Mouse (Mus musculus): ENCODE measurements at regions not wholly inside any gene's neighbourhood (a gene's known extent, or its start where the extent isn't known, plus 50 kb on each side); places are given as distances from the start of the nearest gene placed in this dataset.

DNA sequence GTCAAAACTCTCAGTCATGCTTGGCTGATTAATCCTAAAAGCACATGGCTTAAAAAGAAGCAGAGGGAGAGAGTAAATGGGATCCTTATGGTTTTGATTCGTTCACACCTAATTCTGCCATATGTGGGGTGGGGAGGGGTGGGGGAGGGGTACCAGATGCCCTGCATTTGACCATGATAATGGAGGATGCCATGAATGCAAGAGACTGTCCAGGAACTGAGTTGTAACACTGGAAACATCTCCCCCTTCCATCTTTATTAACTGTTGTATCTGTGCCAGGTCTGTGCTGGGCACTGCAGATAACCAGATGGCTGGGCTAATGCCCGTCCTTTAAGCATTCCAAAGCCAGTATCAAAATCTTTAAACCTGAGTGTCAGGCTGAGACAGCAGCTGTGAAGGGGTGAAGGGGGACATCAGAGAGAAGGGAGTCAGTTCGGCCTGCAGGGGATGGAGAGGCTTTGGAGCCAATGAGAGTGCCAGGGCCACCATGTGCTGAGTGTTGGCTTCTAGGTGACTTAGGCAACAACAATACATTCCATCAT is 169.0 kb upstream of the Usp24 start:
- intact Hi-C loops (cut with DNase I), result no loop called here
- no peak overlapping the region for H3K27ac ChIP-seq

DNA sequence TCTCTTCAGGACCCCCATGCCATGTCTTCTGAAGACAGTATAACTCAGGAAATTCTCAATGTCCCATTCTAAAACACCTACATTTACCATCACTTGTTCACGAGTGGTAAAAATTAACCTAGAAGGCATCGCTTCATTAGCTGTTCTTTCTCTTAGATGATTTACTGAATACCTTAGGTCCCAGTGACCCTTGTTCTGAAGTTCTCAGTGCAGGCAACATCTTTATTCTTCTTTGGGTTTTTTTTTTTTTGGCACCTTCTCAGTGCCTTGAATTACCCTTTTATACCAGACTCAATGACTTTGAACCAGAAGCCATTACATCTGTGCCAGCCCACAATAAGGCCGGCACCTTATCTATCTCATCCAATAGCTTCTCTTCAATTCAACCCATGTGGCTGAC is 167.1 kb upstream of the Usp24 start:
- no peak overlapping the region for H3K27ac ChIP-seq
- H3K4me3 ChIP-seq, result no peak overlapping the region
- TF ChIP-seq CTCF (IDR thresholded peaks at IDR 0.05), result no peak
- intact Hi-C loops (cut with DNase I), result no loop called here
- no peaks in the 10 kb centered on the region for H3K4me1 ChIP-seq (ENCODE audit: control insufficient read depth, insufficient read depth, low read length)
- no peaks in the 10 kb centered on the region for H3K27me3 ChIP-seq (ENCODE audit: control insufficient read depth, insufficient read depth, low read length)
- H3K36me3 ChIP-seq (ENCODE audit: control insufficient read depth, insufficient read depth, low read length), result no peaks in the 10 kb centered on the region
- no peak overlapping the region for H3K9ac ChIP-seq (ENCODE audit: low read depth, low read length)
- no peaks in the 10 kb centered on the region for H3K79me2 ChIP-seq (replicated peaks; ENCODE audit: control insufficient read depth, insufficient read depth, low read length)
- DNase-seq, result no peak
- 90% methylated on average over 3 of the region's 3 CpGs for WGBS

More for the DNA sequence above, 169.0 kb upstream of the Usp24 start:
- 61% methylated on average over 3 of the region's 3 CpGs for WGBS
- Histone ChIP-seq H3K79me2 (replicated peaks; ENCODE audit: control insufficient read depth, insufficient read depth, low read length) (no peaks in the 10 kb centered on the region), H3K9ac (ENCODE audit: low read depth, low read length) (no peak overlapping the region), H3K4me1 (ENCODE audit: control insufficient read depth, insufficient read depth, low read length) (no peaks in the 10 kb centered on the region), H3K4me3 (no peak overlapping the region), H3K27me3 (ENCODE audit: control insufficient read depth, insufficient read depth, low read length) (no peaks in the 10 kb centered on the region), H3K36me3 (ENCODE audit: control insufficient read depth, insufficient read depth, low read length) (no peaks in the 10 kb centered on the region)
- TF ChIP-seq POLR2A (IDR thresholded peaks at IDR 0.05; ENCODE audit: insufficient read depth, low read depth, low read length), result no peak
- no peak for TF ChIP-seq CTCF (IDR thresholded peaks at IDR 0.05)
- no peak for DNase-seq

DNA sequence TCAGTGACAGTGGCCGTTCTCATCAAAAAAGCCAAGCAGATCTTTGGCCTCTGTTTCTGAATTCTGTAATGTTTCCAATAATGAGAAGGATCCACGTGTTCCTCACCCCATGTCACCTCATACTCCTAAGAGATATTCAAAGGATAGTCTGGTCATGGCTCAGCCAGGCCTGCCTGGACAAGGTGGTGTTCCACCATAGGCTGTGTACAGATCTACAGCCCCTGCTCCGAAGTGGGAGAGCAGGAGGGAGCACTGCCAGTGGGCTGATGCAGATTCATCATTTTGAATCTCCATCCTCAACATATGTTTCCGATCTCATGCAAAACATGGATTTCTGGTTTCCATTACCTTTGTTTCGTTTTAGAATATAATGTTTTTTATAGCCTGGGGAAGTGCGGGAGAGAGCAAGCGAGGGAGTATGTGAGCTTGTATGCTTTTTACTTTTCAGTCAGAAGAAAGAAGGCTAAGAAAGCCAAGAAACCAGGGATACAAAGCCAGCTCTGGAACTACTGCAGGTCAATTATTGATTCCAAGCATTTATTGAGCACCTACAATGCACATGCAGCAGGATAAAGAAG is 166.5 kb upstream of the Usp24 start:
- Histone ChIP-seq H3K27me3 (ENCODE audit: control insufficient read depth, insufficient read depth, low read length) (no peaks in the 10 kb centered on the region), H3K9ac (ENCODE audit: low read depth, low read length) (no peak overlapping the region), H3K4me1 (ENCODE audit: control insufficient read depth, insufficient read depth, low read length) (no peaks in the 10 kb centered on the region), H3K36me3 (ENCODE audit: control insufficient read depth, insufficient read depth, low read length) (no peaks in the 10 kb centered on the region), H3K27ac (no peak overlapping the region), H3K4me3 (no peak overlapping the region), H3K79me2 (replicated peaks; ENCODE audit: control insufficient read depth, insufficient read depth, low read length) (no peaks in the 10 kb centered on the region)
- 88% methylated on average over 7 of the region's 7 CpGs for WGBS
- no peak for TF ChIP-seq CTCF (IDR thresholded peaks at IDR 0.05)
- no peak for TF ChIP-seq EP300 (IDR thresholded peaks at IDR 0.05; ENCODE audit: insufficient read depth, low read depth, low read length)
- no peak for TF ChIP-seq POLR2A (IDR thresholded peaks at IDR 0.05; ENCODE audit: insufficient read depth, low read depth, low read length)
- intact Hi-C loops (cut with DNase I), result no loop called here
- no peak for DNase-seq

DNA sequence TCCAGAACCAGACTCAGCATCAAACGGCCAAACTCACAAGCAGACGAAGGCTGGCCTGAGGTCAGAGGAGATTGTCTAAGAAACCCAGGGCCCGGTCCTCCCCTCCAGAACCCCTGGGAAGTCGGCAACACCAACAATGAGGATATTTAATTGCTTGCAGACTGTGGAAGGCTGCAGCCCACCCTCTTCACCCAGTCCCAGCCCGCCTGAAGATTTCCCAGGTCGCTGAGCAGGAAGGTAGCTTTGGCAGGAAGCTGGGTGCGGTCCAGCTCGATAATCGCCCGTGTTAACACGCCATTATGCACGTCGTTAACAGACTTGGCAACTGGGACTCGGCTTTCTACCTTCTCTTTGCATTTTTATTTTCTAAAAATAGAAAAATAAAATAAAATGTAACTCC is 165.2 kb upstream of the Usp24 start:
- intact Hi-C loops (cut with DNase I), result no loop called here
- Histone ChIP-seq H3K4me3 (no peak overlapping the region), H3K79me2 (replicated peaks; ENCODE audit: control insufficient read depth, insufficient read depth, low read length) (no peaks in the 10 kb centered on the region), H3K27ac (no peak overlapping the region), H3K9ac (ENCODE audit: low read depth, low read length) (no peak overlapping the region), H3K36me3 (ENCODE audit: control insufficient read depth, insufficient read depth, low read length) (no peaks in the 10 kb centered on the region), H3K27me3 (ENCODE audit: control insufficient read depth, insufficient read depth, low read length) (no peaks in the 10 kb centered on the region), H3K4me1 (ENCODE audit: control insufficient read depth, insufficient read depth, low read length) (no peaks in the 10 kb centered on the region)
- 64% methylated on average over 14 of the region's 14 CpGs for WGBS
- TF ChIP-seq EP300 (IDR thresholded peaks at IDR 0.05; ENCODE audit: insufficient read depth, low read depth, low read length) (no peak), POLR2A (IDR thresholded peaks at IDR 0.05; ENCODE audit: insufficient read depth, low read depth, low read length) (no peak), CTCF (IDR thresholded peaks at IDR 0.05) (no peak)
- no peak for DNase-seq

DNA sequence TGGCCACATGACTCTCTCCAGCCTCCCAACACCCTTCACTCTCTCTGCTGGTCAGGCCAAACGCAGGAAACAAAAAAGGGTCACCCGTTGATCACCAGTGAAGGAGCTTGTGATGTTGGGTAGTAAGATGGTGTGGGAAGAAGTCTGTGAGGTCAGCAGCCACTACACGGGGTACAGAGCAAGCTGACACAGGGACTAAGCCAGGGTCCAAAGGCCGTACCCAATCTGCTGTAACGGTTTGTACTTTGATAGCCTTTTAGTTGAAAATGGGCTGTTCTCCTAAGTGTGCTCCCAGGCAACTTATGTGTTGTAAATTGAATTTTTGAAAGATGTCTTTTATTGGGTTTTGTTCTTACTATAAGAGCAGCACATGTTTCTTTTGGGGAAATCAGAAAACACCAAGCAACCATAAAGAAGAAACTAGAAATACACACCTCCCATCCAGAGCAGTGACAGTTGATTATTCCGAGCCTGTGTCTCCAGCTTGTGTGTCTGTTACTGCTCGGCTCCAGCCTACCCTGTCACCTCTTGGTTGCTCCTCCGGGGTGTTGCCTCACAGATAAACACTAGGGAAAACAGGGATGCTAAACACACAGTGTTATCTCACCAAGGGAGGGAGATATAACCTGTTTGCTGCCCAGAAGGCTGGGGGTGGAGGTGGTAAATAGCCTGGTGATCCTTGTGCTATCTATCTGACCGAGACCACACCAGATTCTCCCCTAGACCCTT is 158.4 kb upstream of the Usp24 start:
- Histone ChIP-seq H3K9ac (ENCODE audit: low read depth, low read length) (no peak overlapping the region), H3K4me1 (ENCODE audit: control insufficient read depth, insufficient read depth, low read length) (no peaks in the 10 kb centered on the region), H3K79me2 (replicated peaks; ENCODE audit: control insufficient read depth, insufficient read depth, low read length) (no peaks in the 10 kb centered on the region), H3K27me3 (ENCODE audit: control insufficient read depth, insufficient read depth, low read length) (no peaks in the 10 kb centered on the region), H3K27ac (no peak overlapping the region), H3K4me3 (no peak overlapping the region), H3K36me3 (ENCODE audit: control insufficient read depth, insufficient read depth, low read length) (no peaks in the 10 kb centered on the region)
- intact Hi-C loops (cut with DNase I), result no loop called here
- TF ChIP-seq EP300 (IDR thresholded peaks at IDR 0.05; ENCODE audit: insufficient read depth, low read depth, low read length) (no peak), CTCF (IDR thresholded peaks at IDR 0.05) (no peak), POLR2A (IDR thresholded peaks at IDR 0.05; ENCODE audit: insufficient read depth, low read depth, low read length) (no peak)
- WGBS, result 67% methylated on average over 9 of the region's 9 CpGs
- no peak for DNase-seq

DNA sequence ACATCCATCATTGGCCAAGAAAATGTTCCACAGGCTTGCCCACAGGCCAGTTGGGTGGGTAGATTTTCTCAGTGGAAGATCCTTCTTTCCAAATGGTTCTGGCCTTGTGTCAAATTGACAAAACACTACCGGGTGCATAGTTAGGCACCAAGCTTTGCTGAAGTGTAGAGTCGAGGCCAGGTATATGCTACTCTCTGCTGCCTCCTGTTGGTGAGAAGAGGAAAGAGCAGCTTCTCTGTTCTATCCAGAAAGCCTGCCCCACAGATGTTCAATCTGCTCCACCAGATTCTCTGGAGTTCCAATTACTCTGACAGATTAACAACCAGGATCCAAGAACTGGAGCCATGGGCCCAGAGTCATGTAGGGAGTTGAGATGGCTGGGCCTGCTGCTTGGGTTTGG is 154.4 kb upstream of the Usp24 start:
- H3K27me3 ChIP-seq (ENCODE audit: control insufficient read depth, insufficient read depth, low read length), result no peaks in the 10 kb centered on the region
- no peak overlapping the region for H3K9ac ChIP-seq (ENCODE audit: low read depth, low read length)
- no peaks in the 10 kb centered on the region for H3K4me1 ChIP-seq (ENCODE audit: control insufficient read depth, insufficient read depth, low read length)
- intact Hi-C loops (cut with DNase I), result no loop called here
- no peaks in the 10 kb centered on the region for H3K79me2 ChIP-seq (replicated peaks; ENCODE audit: control insufficient read depth, insufficient read depth, low read length)
- no peak for DNase-seq
- H3K27ac ChIP-seq, result no peak overlapping the region
- no peak overlapping the region for H3K4me3 ChIP-seq
- 58% methylated on average over 2 of the region's 2 CpGs for WGBS
- H3K36me3 ChIP-seq (ENCODE audit: control insufficient read depth, insufficient read depth, low read length), result no peaks in the 10 kb centered on the region
- TF ChIP-seq EP300 (IDR thresholded peaks at IDR 0.05; ENCODE audit: insufficient read depth, low read depth, low read length) (no peak), CTCF (IDR thresholded peaks at IDR 0.05) (peak; percentile 38)
